Mouse (Mus musculus) adrenal gland, postnatal 10 days (tissue): Measurements from ENCODE around the gene Creb5. TPM values are rescaled to one million over a fixed set of nuclear protein-coding genes. Genes with fewer than 3 reads are reported as not detected.
A peak's percentile ranks its signal among the peaks of the same experiment; 100 is the strongest.

Experiments used
- DNase-seq: peaks from one replicate; pipeline ENCODE4 v3.0.0; 2021; ENCODE audit warnings: mixed read lengths
- total RNA-seq, 2 experiments: library from RNA; stranded (reverse); gene quantifications; 2 replicates each; pipeline ENCODE4 v1.2.3; 2021

The Creb5 gene
- total RNA-seq, 2 experiments from 2014 or later, result 4.1 to 5.9 TPM

- no peak for DNase-seq
These were observed 142.8 kb downstream of the Creb5 start for GRCm38 (mm10) chr6:53429891-53430290.

GRCm38 (mm10) chr6:53445862-53446460, 158.9 kb downstream of the Creb5 start:
- DNase-seq, result no peak

- no peak for DNase-seq
These were observed 160.4 kb downstream of the Creb5 start for GRCm38 (mm10) chr6:53447479-53447878.

- DNase-seq, result no peak
These were observed 161.3 kb downstream of the Creb5 start for GRCm38 (mm10) chr6:53448317-53448870.

GRCm38 (mm10) chr6:53449437-53450173, 162.5 kb downstream of the Creb5 start:
- no peak for DNase-seq

- no peak for DNase-seq
These were observed 163.4 kb downstream of the Creb5 start for GRCm38 (mm10) chr6:53450494-53450893.

GRCm38 (mm10) chr6:53452240-53452639, 165.2 kb downstream of the Creb5 start:
- DNase-seq, result no peak

- no peak for DNase-seq
These were observed 168.4 kb downstream of the Creb5 start for GRCm38 (mm10) chr6:53455442-53455841.

- no peak for DNase-seq
These were observed 169.0 kb downstream of the Creb5 start for GRCm38 (mm10) chr6:53456111-53456510.

GRCm38 (mm10) chr6:53459995-53460747, 173.1 kb downstream of the Creb5 start:
- DNase-seq, result no peak

- no peak for DNase-seq
These were observed 174.0 kb downstream of the Creb5 start for GRCm38 (mm10) chr6:53461056-53461455.

- no peak for DNase-seq
These were observed 175.0 kb downstream of the Creb5 start for GRCm38 (mm10) chr6:53461775-53462770.

GRCm38 (mm10) chr6:53462802-53463201, 175.7 kb downstream of the Creb5 start:
- DNase-seq, result no peak

- DNase-seq, result no peak
These were observed 176.3 kb downstream of the Creb5 start for GRCm38 (mm10) chr6:53463261-53463813.

- no peak for DNase-seq
These were observed 182.1 kb downstream of the Creb5 start for GRCm38 (mm10) chr6:53469204-53469603.

GRCm38 (mm10) chr6:53469703-53470102, 182.6 kb downstream of the Creb5 start:
- no peak for DNase-seq

- peak; percentile 17 for DNase-seq
These were observed 183.5 kb downstream of the Creb5 start for GRCm38 (mm10) chr6:53470559-53470958.

GRCm38 (mm10) chr6:53470999-53471591, 184.0 kb downstream of the Creb5 start:
- DNase-seq, result no peak

GRCm38 (mm10) chr6:53472751-53473150, 185.7 kb downstream of the Creb5 start:
- DNase-seq, result no peak

- DNase-seq, result no peak
These were observed 190.4 kb downstream of the Creb5 start for GRCm38 (mm10) chr6:53477501-53477900.

- DNase-seq, result no peak
These were observed 203.8 kb downstream of the Creb5 start for GRCm38 (mm10) chr6:53490917-53491316.
